Mouse (Mus musculus) hindlimb bud, embryonic 11.5 days (tissue): ENCODE data around the gene Rab3c.

ENCODE experiments used
- DNase-seq: peaks from one replicate; pipeline ENCODE4 v3.0.0-alpha.2; 2012; ENCODE audit warnings: low read depth, low spot score; ENCODE audit errors: extremely low spot score

Gene Rab3c

GRCm38 (mm10) chr13:110097424-110098050 lies 183.3 kb downstream of the Rab3c start:
- no peak for DNase-seq

GRCm38 (mm10) chr13:110094998-110095397 lies 185.8 kb downstream of the Rab3c start:
- no peak for DNase-seq

- DNase-seq: peak; percentile 16
Observed at GRCm38 (mm10) chr13:110093720-110094685, 186.8 kb downstream of the Rab3c start.

- no peak for DNase-seq
Observed at GRCm38 (mm10) chr13:110083961-110084360, 196.8 kb downstream of the Rab3c start.

- no peak for DNase-seq
Observed at GRCm38 (mm10) chr13:110081174-110081573, 199.6 kb downstream of the Rab3c start.

GRCm38 (mm10) chr13:110075587-110075986 lies 205.2 kb downstream of the Rab3c start:
- no peak for DNase-seq

- no peak for DNase-seq
Observed at GRCm38 (mm10) chr13:110074180-110074579, 206.6 kb downstream of the Rab3c start.

GRCm38 (mm10) chr13:110067149-110067548 lies 213.6 kb downstream of the Rab3c start:
- DNase-seq: no peak

GRCm38 (mm10) chr13:110066674-110067073 lies 214.1 kb downstream of the Rab3c start:
- no peak for DNase-seq

GRCm38 (mm10) chr13:110062835-110063411 lies 217.9 kb downstream of the Rab3c start:
- peak; percentile 82 for DNase-seq

- no peak for DNase-seq
Observed at GRCm38 (mm10) chr13:110062288-110062687, 218.5 kb downstream of the Rab3c start.

- no peak for DNase-seq
Observed at GRCm38 (mm10) chr13:110054538-110054937, 226.3 kb downstream of the Rab3c start.

- DNase-seq: no peak
Observed at GRCm38 (mm10) chr13:110048767-110049434, 231.9 kb downstream of the Rab3c start.

- no peak for DNase-seq
Observed at GRCm38 (mm10) chr13:110044418-110044817, 236.4 kb downstream of the Rab3c start.

GRCm38 (mm10) chr13:110039779-110040498 lies 240.9 kb downstream of the Rab3c start:
- DNase-seq: peak; percentile 24

GRCm38 (mm10) chr13:110039170-110039569 lies 241.6 kb downstream of the Rab3c start:
- no peak for DNase-seq

GRCm38 (mm10) chr13:110038521-110038920 lies 242.3 kb downstream of the Rab3c start:
- no peak for DNase-seq

GRCm38 (mm10) chr13:110034885-110035284 lies 245.9 kb downstream of the Rab3c start:
- DNase-seq: no peak

GRCm38 (mm10) chr13:110034041-110034440 lies 246.8 kb downstream of the Rab3c start:
- DNase-seq: no peak

GRCm38 (mm10) chr13:110031886-110032285 lies 248.9 kb downstream of the Rab3c start:
- DNase-seq: no peak
